Mouse (Mus musculus) spleen, postnatal 14 days (tissue): ENCODE data around the gene Foxp4.
"Not testable (repeated sequence)": the region's sequence is repeated elsewhere in the genome, so short reads cannot be mapped to it uniquely, and the experiment has no call there.

Source experiments
- DNase-seq, 2 experiments: peaks; one replicate each; pipeline ENCODE4 v3.0.0; 2021 to 2022; ENCODE audit warnings: low spot score in 2 of 2

Gene Foxp4

GRCm38 (mm10) chr17:47853336-47853735 lies 71.1 kb downstream of the Foxp4 start:
- no peak for DNase-seq

GRCm38 (mm10) chr17:47851798-47852360 lies 72.6 kb downstream of the Foxp4 start:
- not testable (repeated sequence) for DNase-seq

- DNase-seq, result no peak
Measured at GRCm38 (mm10) chr17:47850639-47851314, 73.7 kb downstream of the Foxp4 start.

- DNase-seq, result no peak
Measured at GRCm38 (mm10) chr17:47850035-47850434, 74.4 kb downstream of the Foxp4 start.

DNA sequence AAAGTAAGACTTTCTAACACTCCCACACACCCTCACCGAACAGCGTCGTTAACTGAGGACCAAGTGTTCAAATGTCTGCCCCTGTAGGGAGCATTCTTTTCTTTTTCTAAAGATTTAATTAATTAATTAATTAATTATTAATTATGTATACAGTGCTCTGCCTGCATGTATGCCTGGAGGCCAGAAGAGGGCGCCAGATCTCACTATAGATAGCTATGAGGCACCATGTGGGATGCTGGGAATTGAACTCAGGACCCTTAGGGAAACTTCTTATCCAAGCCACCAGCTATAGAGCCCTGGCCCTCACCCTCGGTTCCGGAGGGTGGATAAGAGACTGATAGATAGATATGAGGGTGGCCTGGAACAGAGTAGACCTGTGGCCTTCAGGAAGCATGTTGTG lies 76.5 kb downstream of the Foxp4 start:
- DNase-seq, result no peak

DNA sequence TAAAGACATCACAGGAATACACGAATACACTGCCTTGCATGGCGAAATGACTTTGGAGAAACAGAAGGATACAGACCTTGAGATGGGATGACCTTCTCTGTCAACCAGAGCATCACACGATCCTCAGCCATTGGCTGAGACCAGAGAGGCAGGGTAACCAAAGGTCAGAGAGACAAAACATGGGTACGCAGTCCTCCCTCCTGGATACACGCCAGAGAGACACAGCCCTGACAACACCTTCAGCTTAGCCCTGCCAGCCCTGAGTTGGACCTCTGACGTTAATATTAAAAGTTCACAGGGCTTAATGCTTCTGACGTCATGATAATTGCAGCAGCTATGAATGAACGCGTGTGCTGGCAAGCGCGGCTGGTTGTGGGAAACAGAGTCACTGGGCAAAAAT lies 78.8 kb downstream of the Foxp4 start:
- DNase-seq, result no peak

DNA sequence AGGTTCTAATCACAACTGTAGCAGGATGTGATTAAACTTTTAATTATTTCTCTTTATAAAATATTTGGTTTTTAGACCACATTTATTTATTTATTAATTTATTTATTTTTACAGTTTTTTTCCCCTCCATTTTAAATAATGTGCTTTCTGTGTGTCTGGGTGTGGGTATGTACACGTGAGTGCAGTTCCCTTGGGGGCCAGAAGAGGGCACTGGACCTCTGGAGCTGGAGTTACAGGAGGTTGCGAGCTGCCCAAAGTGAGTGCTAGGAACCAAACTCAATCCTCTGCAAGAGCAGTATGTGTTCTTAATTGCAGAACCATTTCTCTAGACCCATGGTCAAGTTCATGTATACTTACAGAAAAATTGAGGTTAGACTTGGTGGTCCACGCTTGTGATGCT lies 81.0 kb downstream of the Foxp4 start:
- DNase-seq, result no peak

DNA sequence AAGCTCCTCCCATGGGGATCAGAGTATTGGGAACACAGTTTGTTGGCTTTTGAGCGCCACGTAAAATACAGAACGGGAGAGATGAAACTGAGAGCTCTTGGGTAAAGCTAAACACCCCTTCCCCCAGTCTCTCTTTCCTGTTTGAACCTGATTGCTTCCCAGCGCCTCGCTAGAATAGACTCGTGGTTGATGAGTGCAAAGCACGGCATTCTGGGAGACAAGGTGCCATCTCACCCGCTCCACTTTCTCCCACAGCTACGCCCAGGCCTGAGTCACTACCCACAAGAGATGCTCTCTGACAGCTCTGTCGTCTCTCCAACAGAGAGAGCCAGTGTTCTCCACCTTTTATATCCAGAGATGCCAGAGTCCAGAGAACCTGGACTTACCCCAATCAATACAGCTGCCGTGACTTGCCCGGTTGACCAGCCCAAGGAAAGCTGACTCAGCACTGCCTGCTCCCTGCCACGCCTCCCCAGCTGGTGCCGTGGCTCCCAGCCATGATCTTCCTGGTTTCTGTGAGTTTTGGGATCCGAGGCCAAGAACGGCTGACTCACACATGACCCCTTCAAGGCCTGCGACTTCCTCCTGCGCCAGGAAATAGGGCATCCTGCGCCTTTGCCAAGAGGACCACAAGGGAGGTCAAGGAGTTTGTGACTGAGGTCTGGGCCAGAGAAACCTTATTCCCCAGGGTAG lies 82.4 kb downstream of the Foxp4 start:
- peak in 1 of 2 experiments; percentile 16 for DNase-seq

GRCm38 (mm10) chr17:47841521-47841920 lies 82.9 kb downstream of the Foxp4 start:
- no peak for DNase-seq

GRCm38 (mm10) chr17:47837808-47838207 lies 86.6 kb downstream of the Foxp4 start:
- DNase-seq, result no peak

- no peak for DNase-seq
Measured at GRCm38 (mm10) chr17:47834482-47834767, 90.0 kb downstream of the Foxp4 start, which contains the start of gene Mdfi. Gene Mdfi, minus strand, starts transcription at chr17:47834691.

GRCm38 (mm10) chr17:47833628-47834481 lies 90.6 kb downstream of the Foxp4 start:
- DNase-seq, result no peak

DNA sequence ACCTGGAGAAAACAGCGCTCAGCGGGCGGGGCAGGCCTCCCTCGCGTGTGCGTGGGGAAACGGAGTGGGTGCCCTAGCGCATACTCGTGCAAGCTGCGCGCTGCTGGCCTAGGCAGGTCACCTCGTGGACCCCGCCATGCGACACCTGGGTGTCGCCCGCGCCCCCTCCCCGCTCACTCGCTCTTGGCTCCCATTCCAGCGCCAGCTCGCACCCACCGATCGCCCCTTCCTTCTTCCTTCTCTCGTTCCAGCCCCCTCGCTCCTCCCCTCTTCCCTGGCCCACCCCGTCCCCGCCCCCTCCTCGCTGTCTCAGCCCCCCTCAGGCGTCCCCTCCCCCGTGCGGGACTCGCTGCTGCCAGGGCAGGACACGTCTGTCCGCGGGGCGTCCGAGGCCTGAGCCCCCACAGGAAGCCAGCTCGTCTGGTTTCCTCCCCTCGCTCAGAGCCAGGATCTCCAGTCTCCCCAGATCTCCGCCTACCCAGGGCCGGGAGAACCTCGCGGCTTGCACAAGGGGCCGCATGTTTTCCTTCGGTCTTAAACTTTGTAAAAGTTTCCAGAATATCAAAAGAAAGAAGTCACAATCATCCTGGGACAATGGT lies 91.3 kb downstream of the Foxp4 start:
- DNase-seq, result no peak

GRCm38 (mm10) chr17:47832501-47833028 lies 91.9 kb downstream of the Foxp4 start:
- DNase-seq, result no peak

- no peak for DNase-seq
Measured at GRCm38 (mm10) chr17:47831772-47832171, 92.7 kb downstream of the Foxp4 start.

DNA sequence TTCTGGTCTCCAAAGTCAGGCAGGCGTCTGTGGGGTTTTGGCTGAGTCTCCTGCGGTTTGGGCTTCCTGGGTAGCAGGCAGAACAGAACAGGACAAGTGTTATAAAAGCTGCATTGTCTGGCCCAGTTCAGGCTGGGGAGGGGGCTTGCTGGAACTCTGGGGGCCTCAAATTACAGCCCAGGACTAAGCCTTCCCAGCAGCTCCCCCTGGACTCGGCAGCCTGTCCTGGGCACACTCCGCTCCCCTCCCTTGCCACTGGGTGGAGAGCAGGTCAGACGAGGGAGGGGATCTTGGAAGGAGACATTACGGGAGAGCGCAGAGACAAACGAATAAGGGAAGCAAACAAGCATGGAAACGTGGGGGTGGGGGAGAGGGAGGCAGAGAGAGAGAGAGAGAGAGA lies 93.3 kb downstream of the Foxp4 start:
- no peak for DNase-seq

DNA sequence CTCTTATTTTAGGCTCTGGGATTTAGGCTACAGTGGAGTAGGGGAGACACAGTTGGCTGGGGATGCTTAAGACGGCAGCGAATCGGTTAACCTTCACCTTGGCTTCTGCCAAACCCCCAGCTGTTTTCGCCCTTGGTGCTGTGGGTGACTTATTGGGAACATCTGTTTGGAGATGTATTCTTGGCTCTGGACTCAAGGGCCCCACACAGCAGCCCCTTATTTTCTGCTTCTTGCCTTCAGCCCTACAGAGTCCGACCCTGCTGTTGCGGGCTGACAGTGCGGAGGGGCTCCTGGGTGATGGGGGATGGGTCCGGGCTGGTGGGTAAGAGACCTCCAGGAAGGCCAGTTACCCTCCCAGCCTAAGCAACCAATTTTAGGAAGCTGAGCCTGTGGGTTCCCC lies 103.1 kb downstream of the Foxp4 start:
- no peak for DNase-seq

- no peak for DNase-seq
Measured at GRCm38 (mm10) chr17:47818038-47818725, 106.3 kb downstream of the Foxp4 start.
